Mouse (Mus musculus): ENCODE measurements around the gene Cyp4a29.

- no peak for TF ChIP-seq CTCF (IDR thresholded peaks at IDR 0.05)
- no peak for TF ChIP-seq EP300 (IDR thresholded peaks at IDR 0.05; ENCODE audit: insufficient read depth, low read depth, low read length)
These were observed 38.5 kb downstream of the Cyp4a29 start for GRCm38 (mm10) chr4:115280342-115280741.
